Mouse (Mus musculus): ENCODE data around the gene Tmem240.
"Not testable (repeated sequence)": the region's sequence is repeated elsewhere in the genome, so short reads cannot be mapped to it uniquely, and the experiment has no call there.

The Tmem240 gene

DNA sequence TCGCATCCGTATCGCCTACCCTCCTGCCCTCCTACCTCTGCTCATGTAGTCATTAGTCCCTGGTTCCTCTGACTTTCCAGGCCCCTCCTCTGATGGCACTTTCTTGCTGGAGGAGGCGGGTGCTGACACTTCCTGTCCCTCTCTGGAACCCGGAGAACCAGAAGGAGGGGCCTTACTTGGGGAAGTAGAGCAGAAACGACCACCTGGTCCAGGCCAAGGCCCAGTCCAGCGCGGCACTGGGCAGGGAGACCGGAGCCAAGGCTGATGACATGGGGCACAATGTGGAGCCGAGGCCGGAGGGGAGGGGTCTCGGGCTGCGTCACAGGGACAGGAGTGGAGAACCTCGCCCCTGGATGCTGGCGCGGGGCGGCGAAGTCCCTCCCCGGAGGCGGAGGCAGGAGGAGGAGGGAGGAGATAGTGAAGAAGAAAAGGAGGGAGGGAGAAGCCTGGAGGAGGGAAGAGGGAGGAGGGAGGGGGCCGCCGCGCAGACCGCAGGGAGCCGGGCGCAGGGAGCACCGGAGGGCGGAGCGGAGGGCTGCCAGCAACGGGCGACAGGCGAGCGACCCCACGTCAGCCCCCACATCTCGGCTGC lies at the start of gene Tmem240:
TSS of gene Tmem240 (plus strand) at position 451 of the 592 bp plus-strand sequence.
- peak; percentile 69 for DNase-seq (ENCODE audit: low read depth)

DNA sequence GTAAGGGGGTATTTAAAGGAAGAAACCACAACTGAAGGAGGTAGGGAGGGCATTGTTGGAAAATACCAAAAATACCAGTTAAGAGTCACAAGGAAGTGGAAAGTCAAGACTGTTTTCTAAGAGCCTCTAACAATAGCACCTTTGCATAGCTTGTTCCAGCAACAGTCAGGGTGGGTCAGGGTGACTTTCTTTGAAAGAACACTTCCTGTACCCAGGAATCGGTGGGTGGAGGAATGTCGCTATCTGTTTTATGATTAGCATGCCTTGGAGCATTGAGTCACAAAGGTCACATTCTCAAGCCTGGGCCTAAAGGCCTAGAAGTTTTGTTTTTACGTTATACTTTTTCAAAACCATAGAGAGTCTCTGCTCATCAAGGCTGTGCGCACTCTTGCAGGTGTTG lies 46.8 kb upstream of the Tmem240 start:
- DNase-seq (ENCODE audit: low read depth), result not testable (repeated sequence)

DNA sequence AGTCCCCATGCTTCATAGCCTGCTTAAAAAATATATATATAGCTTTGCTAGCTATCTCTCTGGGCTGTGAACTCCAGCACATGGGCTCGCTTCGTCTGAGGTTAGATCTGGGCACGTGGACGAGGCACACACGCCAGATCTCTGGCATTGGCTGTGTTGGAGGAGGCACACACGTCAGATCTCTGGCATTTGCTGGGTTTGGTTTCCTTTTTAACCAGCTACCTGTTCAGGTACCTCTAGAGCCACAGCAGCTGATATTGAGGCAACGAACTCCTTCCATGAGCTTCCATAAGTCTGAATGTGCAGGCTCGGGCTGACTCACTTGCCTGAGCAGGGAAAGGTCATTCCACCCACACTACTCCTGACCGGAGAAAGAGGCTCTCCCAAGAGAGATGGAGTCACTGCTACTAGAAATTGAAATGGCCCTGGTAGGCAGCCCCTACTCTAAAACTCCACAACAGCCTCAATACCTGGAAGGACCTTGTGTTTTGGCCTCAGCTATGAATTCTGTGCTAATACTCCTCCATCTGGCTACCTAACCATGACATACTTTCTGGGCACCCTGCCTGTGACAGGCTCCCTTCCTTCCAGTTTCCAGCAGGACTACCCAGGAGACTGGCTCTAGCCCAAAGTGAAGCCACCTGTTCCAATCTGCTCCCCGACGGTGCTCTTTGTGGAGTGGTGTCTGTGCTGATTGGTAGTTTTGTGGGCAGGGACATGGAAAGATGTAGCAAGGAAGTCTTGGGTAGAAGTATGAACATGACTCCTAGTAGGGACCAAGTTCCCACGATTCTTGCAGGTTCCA lies 43.8 kb upstream of the Tmem240 start:
- DNase-seq (ENCODE audit: low read depth), result no peak

DNA sequence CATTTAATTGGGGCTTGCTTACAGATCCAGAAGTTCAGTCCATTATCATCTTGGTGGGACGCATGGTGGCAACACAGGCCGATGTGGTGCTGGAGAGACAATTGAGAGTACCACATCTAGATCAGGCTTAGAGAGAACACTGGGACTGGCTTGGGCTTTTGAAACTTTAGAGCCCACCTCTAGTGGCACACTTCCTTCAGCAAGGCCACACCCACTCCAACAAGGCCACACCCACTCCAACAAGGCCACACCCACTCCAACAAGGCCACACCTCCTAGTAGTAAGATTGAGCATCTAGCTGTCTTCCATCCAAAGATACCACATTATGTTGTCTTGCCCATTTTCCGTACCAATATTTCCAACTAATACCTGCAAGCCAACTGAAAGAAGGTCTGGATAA lies 42.2 kb upstream of the Tmem240 start:
- DNase-seq (ENCODE audit: low read depth), result no peak

DNA sequence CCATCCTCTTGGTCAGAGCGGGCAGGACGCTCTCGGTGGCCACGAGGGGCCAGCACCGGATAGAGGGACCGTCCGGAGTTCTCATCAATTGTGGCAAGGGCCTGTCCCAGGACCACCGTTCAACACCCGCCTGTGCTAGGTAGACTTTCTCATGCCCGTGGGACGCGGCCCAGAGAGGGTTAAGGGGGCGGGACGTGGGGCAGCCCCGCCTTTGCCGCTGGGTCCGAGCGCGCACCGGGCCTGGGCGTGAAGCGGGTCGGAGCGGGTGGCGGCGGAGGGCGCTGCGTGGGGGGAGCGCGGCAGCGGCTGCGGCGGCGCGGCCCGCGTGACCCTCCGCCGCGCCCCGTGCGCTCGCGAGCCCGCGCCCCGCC lies 40.5 kb upstream of the Tmem240 start, which contains the start of gene Fndc10:
TSS of gene Fndc10 (plus strand) at position 232 of the 371 bp plus-strand sequence.
- no peak for DNase-seq (ENCODE audit: low read depth)

DNA sequence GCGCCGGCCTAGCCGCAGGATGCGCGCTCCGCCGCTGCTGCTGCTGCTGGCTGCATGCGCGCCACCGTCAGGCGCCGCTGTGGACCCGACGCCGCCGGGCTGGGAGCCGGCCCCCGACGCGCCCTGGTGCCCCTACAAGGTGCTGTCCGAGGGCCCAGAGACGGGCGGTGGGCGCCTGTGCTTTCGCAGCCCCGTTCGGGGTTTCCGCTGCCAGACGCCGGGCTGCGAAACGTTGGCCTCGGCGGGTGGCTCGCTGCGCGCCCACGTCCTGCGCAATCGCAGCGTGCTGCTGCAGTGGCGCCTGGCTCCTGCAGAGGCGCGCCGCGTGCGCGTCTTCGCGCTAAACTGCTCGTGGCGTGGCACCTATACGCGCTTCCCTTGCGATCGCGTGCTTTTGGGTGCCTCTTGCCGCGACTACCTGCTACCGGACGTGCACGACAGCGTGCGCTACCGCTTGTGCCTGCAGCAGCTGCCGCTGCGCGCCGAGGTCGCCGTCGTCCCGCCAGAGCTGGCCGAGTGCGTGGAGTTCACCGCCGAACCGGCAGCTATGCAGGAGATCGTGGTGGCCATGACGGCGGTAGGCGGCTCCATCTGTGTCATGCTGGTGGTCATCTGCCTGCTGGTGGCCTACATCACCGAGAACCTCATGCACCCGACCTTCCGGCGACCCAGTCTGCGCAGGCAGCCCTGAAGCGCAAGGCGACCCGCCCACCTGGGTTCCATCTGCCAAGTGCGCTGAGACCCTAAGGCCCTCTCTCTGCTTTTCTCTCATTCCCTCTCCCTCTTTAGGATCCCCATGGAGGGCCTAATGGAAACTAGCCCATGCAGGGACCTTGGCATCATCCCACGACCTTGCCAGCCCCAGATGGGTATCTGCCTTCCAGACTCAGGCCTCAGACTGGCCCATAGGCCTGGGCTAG lies 39.9 kb upstream of the Tmem240 start:
- no peak for DNase-seq (ENCODE audit: low read depth)

DNA sequence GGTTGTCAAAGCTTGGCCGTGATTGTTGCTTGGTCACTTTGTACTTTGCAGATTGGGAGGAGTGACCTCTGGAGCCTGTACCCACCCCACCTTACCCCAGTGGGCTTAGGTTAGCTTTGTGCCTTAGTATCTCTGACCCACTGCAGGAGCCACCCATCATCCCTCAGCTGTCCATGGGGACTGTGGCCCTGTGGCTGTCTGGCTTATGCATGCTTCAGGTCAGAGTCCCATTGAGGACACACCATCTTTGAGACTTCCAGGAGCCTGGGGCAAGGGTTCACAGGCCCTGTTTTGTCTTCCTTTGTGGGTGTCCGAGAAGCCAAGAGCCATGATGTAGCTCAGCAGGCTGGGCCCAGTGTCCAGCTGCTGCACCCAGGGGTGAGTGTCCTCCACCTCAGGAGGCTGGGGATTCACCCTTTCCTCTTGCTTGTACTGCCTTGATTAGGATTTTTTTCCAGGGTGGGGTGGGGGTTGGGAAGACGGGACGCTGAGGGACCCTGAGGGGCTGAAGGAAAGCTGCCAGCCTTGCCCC lies 39.0 kb upstream of the Tmem240 start:
- no peak for DNase-seq (ENCODE audit: low read depth)

DNA sequence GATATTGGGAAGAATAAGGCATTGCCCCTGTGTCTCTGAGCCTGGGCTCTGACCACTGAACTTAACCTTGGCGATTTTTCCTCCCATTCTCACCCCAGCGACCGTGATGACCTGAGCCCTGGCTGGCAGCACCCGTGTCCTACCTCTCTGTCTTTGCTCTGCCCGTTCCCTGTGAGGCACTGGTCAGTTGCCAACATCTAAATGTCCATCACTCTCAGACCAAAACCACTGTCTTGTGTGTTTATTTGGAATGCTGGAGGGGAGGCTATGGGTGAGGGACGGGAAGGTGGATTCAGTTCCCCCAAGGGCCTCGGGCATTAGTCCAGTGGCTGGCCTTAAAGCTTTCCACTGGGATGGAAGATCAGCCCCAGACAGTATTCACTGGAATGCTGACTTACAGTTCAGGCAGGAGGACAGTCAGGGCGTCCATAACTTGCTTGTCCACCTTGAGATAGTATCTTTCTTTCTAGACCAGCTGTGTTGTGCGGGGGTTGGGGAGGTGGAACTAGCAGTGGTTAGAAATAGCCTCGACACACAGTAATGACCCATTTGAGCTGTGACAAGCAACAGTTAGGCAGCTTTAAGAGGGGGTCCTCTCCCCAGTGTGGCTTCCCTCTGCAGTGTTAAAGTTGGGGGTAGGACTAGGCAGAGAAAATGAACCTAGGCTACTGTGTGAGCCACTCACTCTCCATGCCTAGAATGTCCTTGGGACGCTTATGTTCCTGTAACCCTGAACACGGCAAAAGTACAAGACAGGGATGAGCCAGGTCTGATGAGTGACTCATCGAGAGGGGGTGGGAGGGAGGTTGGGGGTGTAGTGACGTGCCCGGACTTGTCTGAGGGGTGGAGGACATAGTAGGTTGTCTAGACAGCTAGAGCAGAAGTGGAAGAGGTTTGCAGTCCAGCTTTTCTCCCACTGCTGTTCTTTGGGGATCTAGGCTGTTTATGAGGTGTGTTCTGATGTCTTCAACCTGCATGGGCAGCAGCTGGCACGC lies 38.0 kb upstream of the Tmem240 start:
- no peak for DNase-seq (ENCODE audit: low read depth)

DNA sequence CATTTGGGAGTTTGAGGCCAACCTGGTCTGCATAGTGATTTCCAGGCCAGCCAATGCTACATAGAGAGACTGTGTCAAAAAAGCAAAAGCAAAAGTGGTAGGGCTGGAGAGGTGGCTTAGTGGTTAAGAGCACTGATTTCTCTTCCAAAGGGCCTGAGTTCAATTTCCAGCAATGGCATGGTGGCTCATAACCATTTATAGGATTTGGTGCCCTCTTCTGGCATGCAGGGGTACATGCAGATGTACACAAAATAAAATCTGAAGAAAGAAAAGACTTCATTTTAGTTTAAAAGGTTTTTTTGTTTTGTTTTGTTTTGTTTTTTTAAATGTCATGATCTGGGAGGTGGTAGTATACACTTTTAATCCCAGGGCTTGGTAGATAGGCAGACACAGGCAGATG lies 34.2 kb upstream of the Tmem240 start:
- no peak for DNase-seq (ENCODE audit: low read depth)

DNA sequence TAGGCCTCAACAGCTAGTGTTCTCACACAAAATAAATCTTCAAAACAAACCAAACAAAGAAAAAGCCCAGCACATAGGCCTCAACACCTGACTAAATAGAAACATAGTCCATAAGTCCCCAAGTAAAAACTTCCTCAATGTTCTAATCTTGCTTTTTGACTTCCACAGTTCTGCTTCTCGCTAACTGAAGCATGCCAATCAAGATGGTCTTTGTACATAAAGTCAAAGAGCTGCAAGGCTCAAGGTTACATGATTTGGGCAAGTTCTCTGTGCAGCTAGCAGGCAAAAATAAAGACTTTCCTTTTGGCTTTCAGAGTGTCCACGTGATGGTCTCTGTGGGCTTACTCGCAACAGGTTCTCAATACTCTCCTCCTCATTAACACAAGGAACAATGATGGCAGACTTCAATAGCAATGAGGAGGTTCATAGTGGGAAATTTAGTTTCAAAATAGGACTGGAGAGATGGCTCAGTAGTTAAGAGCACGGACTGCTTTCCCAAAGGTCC lies 31.1 kb upstream of the Tmem240 start:
- DNase-seq (ENCODE audit: low read depth), result no peak

DNA sequence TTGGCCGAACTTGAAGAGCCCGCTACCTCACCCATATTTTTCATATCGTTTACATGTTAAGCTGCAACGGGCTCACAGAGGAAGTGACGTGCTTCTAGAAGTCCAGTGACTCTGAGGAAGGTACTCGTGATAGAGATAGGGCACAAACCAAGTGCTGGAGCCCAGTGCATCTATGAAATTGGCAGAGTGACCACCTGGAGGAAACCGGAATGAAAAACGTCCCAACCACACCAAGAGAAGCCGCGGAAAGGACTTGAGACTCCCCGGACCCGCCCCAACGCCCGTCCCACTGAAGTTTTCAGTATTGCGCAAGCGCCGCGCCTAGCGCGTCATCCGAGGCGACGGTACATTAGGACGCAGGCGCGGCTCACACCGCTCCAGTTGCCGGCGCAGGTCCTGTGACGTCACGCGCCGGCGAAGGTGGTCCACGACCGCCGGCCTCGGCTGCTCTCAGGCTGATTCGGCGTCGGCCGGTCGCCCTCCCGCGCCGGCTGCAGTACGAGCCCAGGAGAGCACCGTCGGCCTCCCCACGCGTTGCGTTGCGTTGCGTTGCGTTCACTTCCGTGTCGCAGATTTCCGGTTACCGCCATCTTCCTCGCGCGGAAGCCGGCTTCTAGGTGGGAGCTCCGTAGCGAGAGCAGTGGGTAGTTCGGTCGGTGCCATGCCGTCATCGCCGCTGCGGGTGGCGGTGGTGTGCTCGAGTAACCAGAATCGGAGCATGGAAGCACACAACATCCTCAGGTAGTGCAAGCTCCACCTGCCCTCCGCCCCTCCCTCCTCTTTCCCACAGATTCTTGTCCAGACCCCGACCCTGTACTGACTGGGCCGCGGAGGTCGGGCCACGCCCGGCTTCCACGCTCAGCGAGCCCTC lies 29.6 kb upstream of the Tmem240 start, which contains the start of gene Ssu72:
TSS of gene Ssu72 (plus strand) at position 80 of the 871 bp plus-strand sequence.
- DNase-seq (ENCODE audit: low read depth), result peak; percentile 89

DNA sequence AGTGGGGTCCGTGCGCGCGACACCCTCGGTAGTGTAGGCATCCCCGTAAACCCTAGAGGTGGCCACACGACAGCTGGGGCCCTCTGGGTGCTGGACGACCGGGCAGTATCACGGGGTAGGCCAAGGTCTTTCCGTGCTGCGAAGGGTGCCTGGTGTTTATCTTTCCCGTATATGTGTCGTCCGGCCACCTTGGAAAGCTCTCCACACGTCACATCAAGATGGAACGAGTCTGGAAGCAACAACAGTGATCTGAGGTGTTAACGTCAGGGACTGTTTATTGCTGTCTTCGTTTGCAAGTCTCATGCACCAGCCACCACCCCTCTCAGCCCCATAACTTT lies 29.0 kb upstream of the Tmem240 start:
- peak; percentile 33 for DNase-seq (ENCODE audit: low read depth)

DNA sequence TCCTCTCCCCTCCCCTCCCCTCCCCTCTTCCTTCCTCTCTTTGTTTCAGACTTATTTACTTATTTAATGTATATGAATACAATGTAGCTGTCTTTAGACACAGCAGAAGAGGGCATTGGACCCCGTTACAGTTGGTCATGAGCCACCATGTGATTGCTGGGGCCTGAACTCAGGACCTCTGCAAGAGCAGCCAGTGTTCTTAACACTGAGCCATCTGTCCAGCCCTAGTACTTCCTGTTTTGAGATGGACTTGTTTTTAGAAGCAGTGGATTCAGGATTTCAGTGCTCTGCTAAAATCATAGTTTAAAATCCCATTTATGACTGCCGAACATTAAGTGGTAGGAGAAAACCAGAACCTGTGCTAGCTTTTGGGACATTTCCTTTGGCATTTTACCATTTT lies 26.0 kb upstream of the Tmem240 start:
- DNase-seq (ENCODE audit: low read depth), result no peak

DNA sequence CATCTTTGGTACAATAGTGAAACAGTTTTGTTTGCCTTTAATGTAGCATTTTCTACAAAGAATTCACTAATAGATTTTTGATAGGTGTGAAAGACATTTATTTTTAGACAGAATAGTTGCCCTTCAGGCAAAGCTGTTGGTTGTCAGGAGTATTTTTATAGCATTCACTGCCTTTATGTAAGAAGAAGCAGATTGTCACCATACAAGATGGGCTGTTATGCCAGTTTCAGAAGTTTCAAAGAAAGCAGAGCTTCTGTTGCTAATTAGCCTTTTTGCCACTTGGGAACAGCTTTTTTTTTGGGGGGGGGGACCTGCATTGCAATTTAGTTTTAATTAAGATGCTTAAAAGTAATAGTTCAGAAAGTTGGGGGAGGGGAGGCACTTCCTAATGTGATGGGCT lies 25.6 kb upstream of the Tmem240 start:
- no peak for DNase-seq (ENCODE audit: low read depth)

DNA sequence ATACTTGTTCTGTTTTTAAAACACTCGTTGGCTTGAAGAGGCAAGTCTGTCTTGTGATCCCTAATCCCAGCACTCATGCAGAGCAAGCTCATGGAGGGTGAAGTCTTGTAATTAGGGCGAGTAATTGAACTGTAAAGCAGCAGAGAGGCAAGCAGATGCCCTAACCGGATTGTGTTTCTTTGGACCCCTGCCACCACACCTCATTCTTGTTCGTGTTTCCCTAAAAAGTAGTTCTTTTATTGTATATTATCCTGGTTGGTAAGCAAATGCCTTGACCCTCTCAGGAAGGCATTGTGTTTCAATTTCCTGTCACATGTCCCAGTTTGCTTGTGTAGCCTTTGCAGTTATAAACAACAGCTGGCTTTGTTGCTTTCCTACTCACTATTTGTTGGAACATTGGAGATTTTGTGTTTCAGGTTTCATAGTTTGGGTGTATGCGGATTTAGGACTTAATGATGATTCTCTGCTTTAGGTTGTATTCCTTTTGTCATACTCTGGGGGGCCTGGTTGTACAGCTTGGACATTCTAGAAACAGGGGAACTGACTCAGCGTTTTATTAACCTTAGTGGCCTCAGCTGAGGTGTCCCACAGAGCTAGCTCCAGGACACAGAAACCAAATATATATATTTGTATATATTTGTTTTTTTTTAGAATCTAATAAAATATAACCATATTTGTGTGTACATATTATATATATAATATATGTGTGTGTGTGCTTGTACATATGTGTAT lies 23.9 kb upstream of the Tmem240 start:
- DNase-seq (ENCODE audit: low read depth), result no peak

DNA sequence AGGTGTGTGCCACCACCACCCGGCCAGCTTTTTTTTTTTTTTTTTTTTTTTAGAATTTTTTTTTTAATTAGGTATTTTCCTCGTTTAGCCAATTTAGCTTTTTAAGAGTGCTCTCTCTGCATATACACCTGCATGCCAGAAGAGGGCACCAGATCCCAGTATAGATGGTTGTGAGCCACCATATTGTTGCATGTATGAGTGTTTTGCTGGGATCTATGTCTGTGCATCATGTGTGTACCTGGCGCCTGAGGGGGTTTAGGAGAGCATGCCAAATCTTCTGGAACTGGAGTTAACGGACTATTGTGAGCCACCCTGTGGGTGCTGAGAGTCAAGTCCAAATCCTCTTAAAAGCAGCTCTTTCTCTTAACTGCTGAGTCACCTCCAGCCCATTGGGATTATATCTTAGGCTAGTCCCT lies 12.9 kb upstream of the Tmem240 start:
- DNase-seq (ENCODE audit: low read depth), result no peak

DNA sequence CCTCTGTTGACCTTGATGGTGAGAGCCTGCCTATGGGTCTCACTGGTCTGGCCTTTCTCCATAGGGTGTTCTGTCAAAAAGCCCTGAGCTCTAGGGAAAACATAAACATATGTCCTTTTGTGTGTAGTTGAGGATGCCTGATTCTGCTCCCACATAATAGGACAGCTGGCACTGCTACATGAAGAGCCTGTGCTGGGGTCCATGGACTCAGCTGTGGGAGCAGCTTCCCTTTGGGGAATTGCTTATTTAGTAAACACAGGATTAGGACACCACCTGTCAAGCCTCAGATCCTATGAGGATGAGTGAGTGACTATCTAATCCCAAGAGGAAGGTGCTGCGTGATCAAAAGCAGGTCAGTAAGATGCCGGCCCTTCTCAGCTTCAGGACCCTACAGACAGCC lies 6.6 kb upstream of the Tmem240 start:
- DNase-seq (ENCODE audit: low read depth), result no peak

DNA sequence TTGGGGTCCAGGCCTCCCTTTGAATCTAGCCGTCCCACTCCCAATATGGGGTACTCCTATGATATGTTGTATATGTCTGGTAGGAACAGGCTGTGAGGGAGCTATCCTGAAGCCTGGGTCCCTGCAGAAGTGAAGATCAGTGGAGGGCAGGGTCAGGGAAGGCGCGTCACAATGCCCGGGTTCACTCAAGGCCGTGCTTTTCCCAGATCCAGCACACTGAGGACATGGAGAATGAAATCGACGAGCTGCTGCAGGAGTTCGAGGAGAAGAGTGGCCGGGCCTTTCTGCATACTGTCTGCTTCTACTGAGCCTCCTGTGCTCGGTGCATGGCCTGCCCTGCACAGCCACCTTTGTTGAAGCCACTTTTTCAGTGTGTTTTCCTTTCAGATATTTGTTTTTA lies 1.3 kb upstream of the Tmem240 start:
- no peak for DNase-seq (ENCODE audit: low read depth)
